Mouse (Mus musculus): ENCODE data around the gene Daam2.
"Not testable (repeated sequence)": the region's sequence is repeated elsewhere in the genome, so short reads cannot be mapped to it uniquely, and the experiment has no call there.

DNA sequence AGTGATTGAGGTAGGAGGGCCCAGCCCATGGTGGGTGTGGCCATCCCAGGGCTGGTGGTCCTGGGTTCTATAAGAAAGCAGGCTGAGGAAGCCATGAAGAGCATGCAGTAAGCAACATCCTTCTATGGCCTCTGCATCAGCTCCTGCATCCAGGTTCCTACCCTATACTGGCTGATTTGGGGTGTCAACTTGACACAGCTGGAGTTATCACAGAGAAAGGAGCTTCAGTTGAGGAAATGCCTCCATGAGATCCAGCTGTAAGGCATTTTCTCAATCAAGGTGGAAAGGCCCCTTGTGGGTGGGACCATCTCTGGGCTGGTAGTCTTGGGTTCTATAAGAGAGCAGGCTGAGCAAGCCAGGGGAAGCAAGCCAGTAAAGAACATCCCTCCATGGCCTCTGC, 126.8 kb downstream of the Daam2 start:
- not testable (repeated sequence) for TF ChIP-seq POLR2A (IDR thresholded peaks at IDR 0.05; ENCODE audit: low read depth, low read length); MEF2A (IDR thresholded peaks at IDR 0.05; ENCODE audit: borderline replicate concordance, low read depth, low read length); CHD2 (IDR thresholded peaks at IDR 0.05; ENCODE audit: low read length); CTCF (conservative IDR thresholded peaks at IDR 0.05 in 1 of 2, IDR thresholded peaks at IDR 0.05 in 1 of 2; ENCODE audit: low read depth in 2 of 2, low read length in 2 of 2); ZKSCAN1 (IDR thresholded peaks at IDR 0.05; ENCODE audit: borderline replicate concordance, low read depth, low read length); JUND (conservative IDR thresholded peaks at IDR 0.05; ENCODE audit: low read depth, low read length); ELF1 (IDR thresholded peaks at IDR 0.05; ENCODE audit: low read depth, low read length); HCFC1 (IDR thresholded peaks at IDR 0.05; ENCODE audit: low read depth, low read length); SIN3A (IDR thresholded peaks at IDR 0.05; ENCODE audit: low read length); RCOR1 (conservative IDR thresholded peaks at IDR 0.05; ENCODE audit: low read depth, low read length); MYC (IDR thresholded peaks at IDR 0.05; ENCODE audit: low read depth, low read length); UBTF (IDR thresholded peaks at IDR 0.05; ENCODE audit: low read depth, low read length); ZNF384 (IDR thresholded peaks at IDR 0.05; ENCODE audit: low read depth, low read length)
